Mouse (Mus musculus) testis, postnatal 14 days (tissue): ENCODE measurements at regions not wholly inside any gene's neighbourhood (a gene's known extent, or its start where the extent isn't known, plus 50 kb on each side); places are given as distances from the start of the nearest gene placed in this dataset.

Experiments
- DNase-seq: peaks from one replicate; pipeline ENCODE4 v3.0.0; 2021; ENCODE audit warnings: low spot score

GRCm38 (mm10) chr7:40422125-40422524 is 476.0 kb upstream of the Vstm2b start:
- no peak for DNase-seq

GRCm38 (mm10) chr7:40429416-40429815 is 468.7 kb upstream of the Vstm2b start:
- no peak for DNase-seq

GRCm38 (mm10) chr7:40433906-40434305 is 464.2 kb upstream of the Vstm2b start:
- no peak for DNase-seq

GRCm38 (mm10) chr7:40441128-40441527 is 457.0 kb upstream of the Vstm2b start:
- no peak for DNase-seq

GRCm38 (mm10) chr7:40441786-40442185 is 456.3 kb upstream of the Vstm2b start:
- DNase-seq, result no peak

- DNase-seq, result no peak
These were observed 431.7 kb upstream of the Vstm2b start for GRCm38 (mm10) chr7:40466382-40466781.

- no peak for DNase-seq
These were observed 410.9 kb upstream of the Vstm2b start for GRCm38 (mm10) chr7:40487256-40487655.

GRCm38 (mm10) chr7:40522703-40523267 is 375.3 kb upstream of the Vstm2b start:
- DNase-seq, result no peak

GRCm38 (mm10) chr7:40536601-40537000 is 361.5 kb upstream of the Vstm2b start:
- no peak for DNase-seq

- DNase-seq, result no peak
These were observed 360.5 kb upstream of the Vstm2b start for GRCm38 (mm10) chr7:40537621-40538020.

GRCm38 (mm10) chr7:40539789-40540188 is 358.3 kb upstream of the Vstm2b start:
- no peak for DNase-seq

- DNase-seq, result no peak
These were observed 356.8 kb upstream of the Vstm2b start for GRCm38 (mm10) chr7:40541283-40541682.

GRCm38 (mm10) chr7:40563447-40564118 is 334.5 kb upstream of the Vstm2b start:
- DNase-seq, result no peak

- no peak for DNase-seq
These were observed 322.2 kb upstream of the Vstm2b start for GRCm38 (mm10) chr7:40575971-40576370.

- no peak for DNase-seq
These were observed 320.8 kb upstream of the Vstm2b start for GRCm38 (mm10) chr7:40577365-40577764.

- DNase-seq, result no peak
These were observed 277.4 kb upstream of the Vstm2b start for GRCm38 (mm10) chr7:40620761-40621160.

GRCm38 (mm10) chr7:40622811-40623210 is 275.3 kb upstream of the Vstm2b start:
- DNase-seq, result no peak

GRCm38 (mm10) chr7:40623286-40623685 is 274.8 kb upstream of the Vstm2b start:
- DNase-seq, result no peak

GRCm38 (mm10) chr7:40636369-40636768 is 261.8 kb upstream of the Vstm2b start:
- DNase-seq, result no peak

- no peak for DNase-seq
These were observed 243.1 kb upstream of the Vstm2b start for GRCm38 (mm10) chr7:40654982-40655381.

- no peak for DNase-seq
These were observed 242.7 kb upstream of the Vstm2b start for GRCm38 (mm10) chr7:40655391-40655790.

- DNase-seq, result no peak
These were observed 238.5 kb upstream of the Vstm2b start for GRCm38 (mm10) chr7:40659662-40660061.

GRCm38 (mm10) chr7:40663781-40664180 is 234.3 kb upstream of the Vstm2b start:
- DNase-seq, result no peak

GRCm38 (mm10) chr7:40666625-40667024 is 231.5 kb upstream of the Vstm2b start:
- no peak for DNase-seq
